Mouse (Mus musculus) neural tube, embryonic 10.5 days (tissue): Measurements from ENCODE around the gene Asphd2.
"Not testable (repeated sequence)": the region's sequence is repeated elsewhere in the genome, so short reads cannot be mapped to it uniquely, and the experiment has no call there.

ENCODE experiments used
- DNase-seq: peaks from one replicate; pipeline ENCODE4 v3.0.0-alpha.2; 2017; ENCODE audit warnings: low spot score; ENCODE audit errors: extremely low spot score

Gene Asphd2

GRCm38 (mm10) chr5:112394779-112395443 is at the start of gene Asphd2:
TSS of gene Asphd2 (minus strand) at chr5:112394866.
- DNase-seq, result peak; percentile 88

GRCm38 (mm10) chr5:112438535-112438934 is 43.9 kb upstream of the Asphd2 start:
- DNase-seq, result no peak

GRCm38 (mm10) chr5:112433004-112433403 is 38.3 kb upstream of the Asphd2 start:
- peak; percentile 85 for DNase-seq

GRCm38 (mm10) chr5:112432033-112432432 is 37.4 kb upstream of the Asphd2 start:
- DNase-seq, result no peak

GRCm38 (mm10) chr5:112431120-112431775 is 36.6 kb upstream of the Asphd2 start:
- no peak for DNase-seq

- peak; percentile 74 for DNase-seq
Observed at GRCm38 (mm10) chr5:112428944-112429343, 34.3 kb upstream of the Asphd2 start.

- DNase-seq, result peak; percentile 76
Observed at GRCm38 (mm10) chr5:112427283-112427682, 32.6 kb upstream of the Asphd2 start.

GRCm38 (mm10) chr5:112426635-112427034 is 32.0 kb upstream of the Asphd2 start:
- DNase-seq, result no peak

GRCm38 (mm10) chr5:112419535-112419934 is 24.9 kb upstream of the Asphd2 start:
- DNase-seq, result peak; percentile 33

GRCm38 (mm10) chr5:112418023-112418422 is 23.4 kb upstream of the Asphd2 start:
- DNase-seq, result no peak

- DNase-seq, result no peak
Observed at GRCm38 (mm10) chr5:112416673-112417072, 22.0 kb upstream of the Asphd2 start.

GRCm38 (mm10) chr5:112412781-112413180 is 18.1 kb upstream of the Asphd2 start:
- DNase-seq, result not testable (repeated sequence)

GRCm38 (mm10) chr5:112411514-112412335 is 17.1 kb upstream of the Asphd2 start:
- DNase-seq, result peak; percentile 51

GRCm38 (mm10) chr5:112411072-112411471 is 16.4 kb upstream of the Asphd2 start:
- no peak for DNase-seq

GRCm38 (mm10) chr5:112409274-112409673 is 14.6 kb upstream of the Asphd2 start:
- no peak for DNase-seq

GRCm38 (mm10) chr5:112406017-112406416 is 11.4 kb upstream of the Asphd2 start:
- no peak for DNase-seq

GRCm38 (mm10) chr5:112402437-112402836 is 7.8 kb upstream of the Asphd2 start:
- no peak for DNase-seq

GRCm38 (mm10) chr5:112399284-112399683 is 4.6 kb upstream of the Asphd2 start:
- no peak for DNase-seq

- DNase-seq, result no peak
Observed at GRCm38 (mm10) chr5:112396066-112396465, 1.4 kb upstream of the Asphd2 start.

GRCm38 (mm10) chr5:112394415-112394763 is 277 bp downstream of the Asphd2 start:
- DNase-seq, result no peak

- DNase-seq, result peak; percentile 27
Observed at GRCm38 (mm10) chr5:112393741-112394414, 788 bp downstream of the Asphd2 start.
